Mouse (Mus musculus) left cerebral cortex, adult 9 months (tissue): ENCODE data around the gene Nsun4.

Experiments used
- DNase-seq, 2 experiments: peaks; one replicate each; pipeline ENCODE4 v3.0.0; 2022; ENCODE audit warnings: low spot score in 2 of 2

The Nsun4 gene

DNA sequence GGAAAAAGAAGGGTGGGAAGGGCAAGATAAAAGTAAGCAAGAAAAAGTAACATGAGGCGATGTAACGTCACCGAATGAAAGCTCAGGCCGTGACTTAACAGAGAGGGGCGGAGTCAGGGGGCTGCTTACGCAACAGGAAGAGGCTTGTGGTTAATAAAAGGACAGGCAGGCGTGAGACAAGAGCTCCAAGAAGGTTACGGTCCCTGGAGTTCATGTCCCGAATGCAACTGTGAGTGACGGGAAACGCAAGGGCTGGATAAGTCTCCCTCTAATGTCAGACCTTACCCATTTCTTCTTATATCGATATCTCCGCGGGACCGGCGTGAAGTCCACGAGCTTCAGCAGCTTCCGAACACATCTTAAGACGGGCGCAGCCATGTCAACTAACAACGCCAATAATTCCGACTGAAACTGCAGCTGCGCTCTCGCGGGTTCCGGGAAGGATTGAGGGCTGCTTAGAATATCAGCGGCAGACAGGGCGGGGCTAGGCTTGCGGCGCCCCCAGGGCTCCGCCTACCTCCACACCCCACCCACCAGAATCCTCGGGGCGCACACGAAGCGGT lies at the start of gene Nsun4:
Gene Nsun4, minus strand, starts transcription at position 478 of the 563 bp plus-strand sequence.
- DNase-seq: peak; percentile 81 to 92

GRCm38 (mm10) chr4:116100959-116101358 lies 47.3 kb upstream of the Nsun4 start:
- no peak for DNase-seq

- no peak for DNase-seq
These were observed 43.5 kb upstream of the Nsun4 start for GRCm38 (mm10) chr4:116097211-116097610.

DNA sequence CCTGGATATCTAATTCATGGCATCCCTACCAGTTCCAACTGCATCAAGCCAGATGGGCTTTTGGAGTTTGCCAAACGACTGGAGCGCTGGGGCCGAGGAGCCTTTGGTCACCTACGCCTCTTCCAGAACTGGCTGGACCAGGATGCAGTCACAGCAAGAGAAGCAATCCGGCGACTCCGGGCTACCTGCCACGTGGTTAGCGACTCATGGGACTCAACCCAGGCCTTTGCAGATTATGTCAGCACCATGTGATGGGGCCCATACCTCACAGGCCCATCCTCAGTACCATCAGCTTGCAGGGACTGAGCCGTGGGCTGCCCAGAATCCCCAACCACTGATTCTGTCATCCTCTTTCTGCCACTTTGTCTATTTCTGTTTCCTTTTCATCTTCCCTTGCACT lies 42.6 kb upstream of the Nsun4 start:
- DNase-seq: no peak

DNA sequence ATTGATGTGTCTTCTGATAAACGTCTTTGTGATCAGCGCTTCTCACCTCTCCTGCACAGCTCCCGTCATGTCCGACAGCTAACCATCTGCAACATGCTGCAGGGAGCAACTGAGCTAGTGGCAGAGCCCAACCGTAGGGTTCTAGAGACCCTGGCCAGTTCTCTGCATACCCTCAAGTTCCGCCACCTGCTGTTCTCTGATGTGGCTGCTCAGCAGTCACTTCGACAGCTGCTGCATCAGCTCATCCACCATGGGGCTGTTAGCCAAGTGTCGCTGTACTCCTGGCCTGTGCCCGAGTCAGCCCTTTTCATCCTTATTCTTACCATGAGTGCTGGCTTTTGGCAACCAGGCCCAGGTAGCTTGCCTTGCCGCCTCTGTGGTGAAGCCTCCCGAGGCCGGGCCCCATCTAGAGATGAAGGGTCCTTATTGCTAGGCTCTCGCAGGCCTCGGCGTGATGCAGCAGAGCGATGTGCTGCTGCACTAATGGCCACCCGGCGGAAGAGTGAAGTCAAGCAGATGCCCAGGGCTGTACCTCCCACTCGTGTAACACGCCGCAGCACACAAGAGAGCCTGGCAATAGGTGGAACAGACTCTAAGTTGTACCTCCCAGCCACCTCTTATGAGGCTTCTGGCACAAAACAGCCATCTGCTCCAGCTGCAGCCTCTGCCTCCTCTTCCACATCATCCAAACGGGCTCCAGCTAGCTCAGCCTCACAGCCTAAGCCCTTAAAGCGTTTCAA lies 35.0 kb upstream of the Nsun4 start:
- DNase-seq: peak in 1 of 2 experiments; percentile 35

GRCm38 (mm10) chr4:116077240-116078095 lies 23.8 kb upstream of the Nsun4 start:
- no peak for DNase-seq

DNA sequence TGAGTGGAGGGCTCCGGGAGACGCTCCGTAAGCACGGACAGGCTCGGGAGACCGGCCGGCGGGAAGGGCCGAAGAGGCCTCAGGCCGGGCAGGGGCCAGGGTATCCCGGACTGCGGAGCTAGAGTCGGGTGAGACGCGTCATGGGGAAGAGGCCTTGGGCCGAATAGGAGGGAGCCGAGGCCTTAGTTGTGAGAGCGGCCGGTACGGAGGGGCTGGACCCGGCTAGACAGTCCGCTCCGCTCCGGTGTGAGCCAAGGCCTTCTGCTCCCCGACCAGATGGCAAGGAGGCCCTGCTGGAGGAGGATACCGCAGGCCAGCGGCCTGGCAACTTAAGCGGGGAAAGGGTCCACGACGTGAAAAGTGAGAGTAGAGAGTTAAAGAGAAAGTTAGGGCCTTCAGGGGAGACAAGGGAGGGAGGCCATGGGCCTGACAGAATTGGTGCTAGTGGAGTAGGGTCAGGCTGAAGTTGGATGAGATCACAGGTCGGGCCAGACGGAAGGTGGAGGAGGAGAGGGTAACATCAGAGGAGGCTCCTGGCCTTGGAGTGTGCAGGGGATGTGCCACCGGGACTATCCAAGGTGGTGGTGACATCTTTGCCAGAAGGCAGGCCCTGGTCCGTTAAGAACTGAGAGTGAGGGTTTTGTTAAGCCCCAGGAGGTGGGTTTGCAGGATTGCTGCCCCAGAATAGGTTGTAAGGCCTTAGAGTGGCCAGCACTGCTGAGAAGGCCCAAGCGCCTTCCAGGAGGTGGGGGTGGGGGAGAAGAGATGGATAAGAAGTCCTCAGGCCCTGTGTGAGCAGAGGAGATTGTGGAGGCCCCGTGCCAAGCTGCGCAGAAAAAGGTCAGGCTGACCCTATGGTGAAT lies 22.9 kb upstream of the Nsun4 start:
- DNase-seq: no peak

GRCm38 (mm10) chr4:116075631-116076368 lies 22.1 kb upstream of the Nsun4 start:
- DNase-seq: peak in 1 of 2 experiments; percentile 48

DNA sequence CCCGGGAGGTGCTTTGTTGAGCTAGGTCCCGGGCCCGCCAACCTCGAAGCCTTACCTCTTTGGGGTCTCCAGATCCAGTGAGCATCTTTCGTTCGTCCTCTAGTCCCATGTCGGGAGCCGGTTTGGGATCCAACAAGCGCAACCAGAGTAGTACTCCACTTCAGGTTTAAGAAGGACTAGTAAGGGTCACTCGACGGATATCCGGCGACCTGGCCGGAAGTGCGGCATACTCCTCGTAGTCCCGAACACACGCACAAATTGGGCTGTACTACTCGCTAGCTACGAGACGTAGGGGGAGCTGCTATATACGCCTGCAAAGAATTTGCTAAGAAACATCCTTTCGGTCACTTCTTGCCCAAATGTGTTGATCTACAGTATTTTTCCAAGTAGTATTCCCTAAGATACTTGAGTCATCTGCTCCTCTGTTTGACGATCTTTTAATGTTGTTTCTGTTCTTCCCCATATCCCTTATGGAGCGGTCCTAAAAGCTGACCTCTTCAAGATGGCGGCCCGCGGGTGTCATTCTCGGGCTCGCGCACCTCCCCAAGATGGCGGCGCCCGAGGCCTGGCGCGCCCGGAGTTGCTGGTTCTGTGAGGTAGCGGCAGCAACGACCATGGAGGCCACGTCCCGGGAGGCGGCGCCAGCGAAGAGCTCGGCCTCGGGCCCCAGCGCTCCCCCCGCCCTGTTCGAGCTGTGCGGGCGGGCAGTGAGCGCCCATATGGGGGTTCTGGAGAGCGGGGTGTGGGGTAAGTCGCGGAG lies 21.4 kb upstream of the Nsun4 start, which contains the start of the genes Uqcrh and Lrrc41:
Gene Uqcrh, minus strand, starts transcription at position 211 of the 760 bp plus-strand sequence.
Gene Lrrc41, plus strand, starts transcription at position 409 of the 760 bp plus-strand sequence.
- peak; percentile 88 to 96 for DNase-seq

DNA sequence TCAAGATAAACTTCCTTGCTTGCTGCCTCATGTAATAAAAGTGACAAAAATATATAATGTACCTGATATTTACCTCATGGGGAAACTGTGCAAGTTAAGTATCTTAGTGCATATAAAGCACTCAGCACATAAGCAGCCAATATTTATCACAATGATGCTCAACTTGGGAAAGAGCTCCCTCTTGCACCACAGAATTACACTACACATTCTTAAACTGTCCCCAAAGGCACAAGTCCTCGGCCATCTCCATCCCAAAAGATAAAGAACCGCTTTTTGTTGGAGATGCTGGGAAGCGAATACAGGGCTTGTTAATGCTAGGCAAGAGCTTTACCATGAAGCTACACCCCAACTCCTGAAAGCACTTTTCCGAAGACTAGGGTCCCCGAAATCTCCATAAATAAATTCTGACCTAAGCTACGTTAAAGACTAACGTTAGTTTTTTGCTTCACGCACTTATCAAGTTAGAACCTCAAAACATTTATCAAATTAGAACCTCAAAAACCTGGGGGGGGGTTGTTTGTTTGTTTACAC lies 20.5 kb upstream of the Nsun4 start:
- peak in 1 of 2 experiments; percentile 16 for DNase-seq

DNA sequence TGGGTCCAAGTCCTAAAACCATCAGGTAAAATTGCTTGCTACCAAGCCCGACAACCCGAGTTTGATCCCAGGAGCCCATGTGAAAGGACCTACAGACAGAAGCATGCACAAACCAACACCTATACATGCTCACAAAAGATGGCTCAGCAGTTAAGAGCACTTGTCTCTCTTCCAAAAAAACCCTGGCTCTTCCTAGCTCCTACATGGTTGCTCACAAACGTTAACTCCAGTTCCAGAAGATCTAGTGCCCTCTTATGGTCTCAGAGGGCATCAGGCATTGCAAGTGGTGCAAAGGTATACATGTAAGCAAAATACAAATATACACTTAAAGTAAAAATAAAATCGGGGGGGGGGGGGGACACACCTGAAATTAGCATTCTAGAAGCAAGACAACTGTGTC lies 19.5 kb upstream of the Nsun4 start:
- no peak for DNase-seq

GRCm38 (mm10) chr4:116070116-116070515 lies 16.4 kb upstream of the Nsun4 start:
- no peak for DNase-seq

GRCm38 (mm10) chr4:116063855-116064254 lies 10.2 kb upstream of the Nsun4 start:
- DNase-seq: no peak

- DNase-seq: no peak
These were observed 5.5 kb upstream of the Nsun4 start for GRCm38 (mm10) chr4:116059012-116059726.

GRCm38 (mm10) chr4:116057559-116057958 lies 3.9 kb upstream of the Nsun4 start:
- DNase-seq: no peak

DNA sequence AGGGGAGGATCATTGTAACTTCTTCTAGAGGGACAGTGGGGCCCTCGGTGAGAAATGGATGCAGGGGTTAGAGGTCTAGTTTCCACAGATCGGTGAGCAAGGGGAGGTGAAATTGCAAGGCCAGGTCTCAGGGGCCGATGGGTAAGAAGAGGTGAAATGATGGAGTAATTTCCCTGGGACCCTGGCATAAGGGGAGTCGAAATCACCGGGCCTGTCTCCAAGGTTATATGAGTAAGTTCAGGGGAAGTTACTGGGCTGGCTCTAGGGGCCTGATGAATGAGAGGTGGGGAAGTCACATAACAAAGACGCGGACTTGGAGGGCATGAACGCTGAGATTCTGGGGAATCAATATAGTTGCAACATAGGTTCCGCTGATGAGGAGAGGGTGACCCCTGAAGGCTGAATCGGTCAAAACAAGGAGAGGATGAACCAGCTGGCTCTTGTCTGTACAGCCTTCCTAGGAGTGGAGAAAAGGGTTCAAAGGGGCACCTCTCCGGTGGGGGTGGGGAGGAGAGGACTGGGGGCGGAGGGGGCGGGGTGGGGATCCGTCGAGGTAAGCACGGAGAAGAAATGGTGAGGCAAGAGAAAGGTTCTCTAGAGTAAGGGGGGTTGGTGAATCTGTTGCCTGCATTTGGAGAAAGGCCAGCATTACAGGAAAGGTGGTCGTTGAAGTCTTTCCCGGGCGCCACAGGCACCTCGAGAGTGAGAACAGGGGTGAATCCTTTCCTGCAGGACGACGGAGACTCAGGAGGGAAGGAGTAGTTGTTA lies 966 bp downstream of the Nsun4 start:
- no peak for DNase-seq

- DNase-seq: no peak
These were observed 4.5 kb downstream of the Nsun4 start for GRCm38 (mm10) chr4:116049211-116049610.
